Mouse (Mus musculus) forebrain, embryonic 16.5 days (tissue): ENCODE measurements around the gene Nek10. TPM values are rescaled to one million over a fixed set of nuclear protein-coding genes. Genes with fewer than 3 reads are reported as not detected.
"Not testable (repeated sequence)": the region's sequence is repeated elsewhere in the genome, so short reads cannot be mapped to it uniquely, and the experiment has no call there.

Source experiments
- ATAC-seq: fragments of 200-750 bp; cut with Nextera tagmentation; 2 replicates; pipeline ENCODE4 v1.8.0; 2017; ENCODE audit warnings: mild to moderate bottlenecking, moderate library complexity
- H3K27ac ChIP-seq: fragments of 300-500 bp; sonication (generic); 2 replicates; pipeline ENCODE4 v1.5.1; 2014; ENCODE audit warnings: low read length, control low read depth
- H3K27me3 ChIP-seq: fragments of 300-500 bp; sonication (generic); replicated peaks from 2 replicates; pipeline ENCODE4 v1.6.1; 2014; ENCODE audit warnings: low read length; ENCODE audit not compliant: control insufficient read depth, insufficient read depth
- H3K36me3 ChIP-seq: fragments of 300-500 bp; sonication (generic); 2 replicates; pipeline ENCODE4 v1.6.1; 2014; ENCODE audit not compliant: control insufficient read depth, insufficient read depth
- H3K4me1 ChIP-seq: fragments of 300-500 bp; sonication (generic); replicated peaks from 2 replicates; pipeline ENCODE4 v1.6.1; 2014; ENCODE audit warnings: low read length; ENCODE audit not compliant: control insufficient read depth, insufficient read depth
- H3K4me2 ChIP-seq: fragments of 300-500 bp; sonication (generic); 2 replicates; pipeline ENCODE4 v1.6.1; 2014; ENCODE audit warnings: mild to moderate bottlenecking, low read length, control low read depth
- H3K4me3 ChIP-seq: fragments of 300-500 bp; sonication (generic); replicated peaks from 2 replicates; pipeline ENCODE4 v1.5.1; 2014; ENCODE audit warnings: mild to moderate bottlenecking, low read length, control low read depth
- H3K9ac ChIP-seq: fragments of 300-500 bp; sonication (generic); replicated peaks from 2 replicates; pipeline ENCODE4 v1.6.1; 2014; ENCODE audit warnings: low read depth, low read length, control low read depth
- H3K9me3 ChIP-seq: fragments of 300-500 bp; sonication (generic); 2 replicates; pipeline ENCODE4 v1.6.1; 2016; ENCODE audit warnings: low read length; ENCODE audit not compliant: control insufficient read depth
- WGBS: fragments of 180-500 bp; shearing (Covaris S2); extraction: QIAGEN DNeasy Blood & Tissue Kit; methylation state at CpG from one replicate; pipeline ENCODE4 v1.1.7; 2014; 5-methylcytosine and 5-hydroxymethylcytosine counted together
- polyA plus RNA-seq: library from polyadenylated mRNA; unstranded; fragments of >200 nt; fragmentation: Nextera tagmentation; extraction: Ambion mirVana; gene quantifications from 2 replicates; pipeline ENCODE4 v1.2.1, GENCODE M21; 2015

Nek10 gene
- polyA plus RNA-seq = 0.11 TPM in 2 replicates

GRCm38 (mm10) chr14:14803115-14803514 is at the start of gene Nek10:
Gene Nek10 (plus strand): TSS chr14:14803415.
- 0 out of 2 replicates have a peak within 1 kb of the TSS, but pooled peaks have one; percentile 14 for H3K4me2 ChIP-seq
- not testable (repeated sequence) for ATAC-seq, H3K4me1 ChIP-seq, H3K27ac ChIP-seq, H3K9ac ChIP-seq, H3K36me3 ChIP-seq, H3K4me3 ChIP-seq, H3K27me3 ChIP-seq, H3K9me3 ChIP-seq
- no CpG with 5 or more reads among the region's 2 CpGs for WGBS

DNA sequence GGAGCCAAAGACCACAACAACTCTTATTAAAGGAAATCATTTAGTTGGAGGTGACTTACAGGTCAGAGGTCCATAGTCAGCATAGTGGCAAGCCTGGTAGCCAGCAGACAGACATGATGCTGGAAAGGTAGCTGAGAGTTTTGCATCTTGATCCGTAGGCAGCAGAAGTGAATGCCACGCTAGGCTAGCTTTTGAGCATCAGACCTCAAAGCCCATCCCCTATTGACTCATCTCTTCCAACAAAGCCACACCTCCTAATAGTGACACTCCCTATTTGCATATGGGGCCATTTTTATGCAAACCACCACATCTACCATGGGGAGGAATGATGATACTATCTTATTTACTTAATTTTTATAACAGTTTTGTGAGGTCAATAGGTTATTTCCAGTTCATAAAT is 22.0 kb upstream of the Nek10 start:
- H3K9ac ChIP-seq = no peak overlapping the region
- no peak overlapping the region for H3K4me2 ChIP-seq
- WGBS = 93% methylated on average over 2 of the region's 2 CpGs
- no peak for ATAC-seq
- H3K4me1 ChIP-seq = no peaks in the 10 kb centered on the region
- no peaks in the 10 kb centered on the region for H3K9me3 ChIP-seq
- peaks cover 12% of the 10 kb centered on the region for H3K36me3 ChIP-seq
- H3K27ac ChIP-seq = no peak overlapping the region
- H3K4me3 ChIP-seq = no peak overlapping the region
- no peaks in the 10 kb centered on the region for H3K27me3 ChIP-seq

DNA sequence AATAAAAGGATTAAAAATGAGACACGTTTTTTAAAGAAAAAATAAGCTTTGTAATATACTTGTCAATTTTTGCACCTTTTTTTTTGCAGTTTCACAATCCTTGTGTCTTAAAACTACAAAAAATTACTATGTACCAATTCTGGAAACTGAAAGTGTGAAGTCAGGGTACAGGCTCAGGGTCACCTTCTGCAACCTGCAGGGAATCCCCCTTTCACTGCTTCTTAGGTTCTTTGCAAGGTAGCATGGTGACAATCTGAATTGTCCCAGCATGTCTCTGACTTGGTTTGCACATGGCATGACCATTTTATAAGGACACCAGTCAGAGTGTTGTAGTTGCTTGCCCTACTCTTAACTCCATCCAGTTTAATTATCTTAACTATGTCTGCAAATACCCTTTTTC is 19.0 kb upstream of the Nek10 start:
- no peak for ATAC-seq
- Histone ChIP-seq H3K36me3 (peaks cover 14% of the 10 kb centered on the region), H3K9ac (no peak overlapping the region), H3K27ac (no peak overlapping the region), H3K4me1 (no peaks in the 10 kb centered on the region), H3K4me3 (no peak overlapping the region), H3K4me2 (no peak overlapping the region), H3K9me3 (no peaks in the 10 kb centered on the region), H3K27me3 (no peaks in the 10 kb centered on the region)
- 88% methylated on average over 1 of the region's 1 CpGs for WGBS

DNA sequence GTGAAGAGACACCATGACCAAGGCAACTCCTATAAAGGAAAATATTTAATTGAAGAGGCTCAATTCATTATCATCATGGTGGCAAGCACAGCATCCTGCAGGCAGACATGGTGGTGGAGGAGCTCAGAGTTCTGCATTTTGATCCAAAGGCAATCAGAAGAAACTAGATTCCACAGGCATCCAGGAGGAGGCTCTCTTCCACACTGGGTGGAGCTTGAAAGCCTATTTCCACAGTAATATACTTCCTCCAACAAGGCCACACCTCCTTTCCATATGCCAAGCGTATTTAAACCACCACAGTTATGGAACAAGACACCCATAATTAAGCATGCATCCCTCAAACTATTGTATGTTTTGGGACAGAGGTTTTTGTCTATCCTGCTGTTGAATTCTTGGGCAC is 16.2 kb upstream of the Nek10 start:
- 93% methylated on average over 1 of the region's 1 CpGs for WGBS
- no peaks in the 10 kb centered on the region for H3K27me3 ChIP-seq
- H3K36me3 ChIP-seq = peaks cover 22% of the 10 kb centered on the region
- H3K4me2 ChIP-seq = no peak overlapping the region
- H3K9me3 ChIP-seq = no peaks in the 10 kb centered on the region
- no peak for ATAC-seq
- no peaks in the 10 kb centered on the region for H3K4me1 ChIP-seq
- no peak overlapping the region for H3K27ac ChIP-seq
- no peak overlapping the region for H3K4me3 ChIP-seq
- no peak overlapping the region for H3K9ac ChIP-seq

GRCm38 (mm10) chr14:14789840-14790470 is 13.3 kb upstream of the Nek10 start:
- Histone ChIP-seq H3K4me1 (no peaks in the 10 kb centered on the region), H3K9me3 (no peaks in the 10 kb centered on the region), H3K9ac (no peak overlapping the region), H3K4me2 (no peak overlapping the region), H3K27me3 (no peaks in the 10 kb centered on the region), H3K27ac (no peak overlapping the region), H3K4me3 (no peak overlapping the region), H3K36me3 (peaks cover 21% of the 10 kb centered on the region)
- no peak for ATAC-seq
- WGBS = 96% methylated on average over 4 of the region's 4 CpGs

- no peak overlapping the region for H3K4me2 ChIP-seq
- no peak overlapping the region for H3K4me3 ChIP-seq
- ATAC-seq = no peak
- 85% methylated on average over 5 of the region's 5 CpGs for WGBS
- no peaks in the 10 kb centered on the region for H3K4me1 ChIP-seq
- H3K9me3 ChIP-seq = no peaks in the 10 kb centered on the region
- peaks cover 11% of the 10 kb centered on the region for H3K36me3 ChIP-seq
- no peak overlapping the region for H3K27ac ChIP-seq
- no peak overlapping the region for H3K9ac ChIP-seq
- no peaks in the 10 kb centered on the region for H3K27me3 ChIP-seq
Measured at GRCm38 (mm10) chr14:14799861-14800260, 3.4 kb upstream of the Nek10 start.

DNA sequence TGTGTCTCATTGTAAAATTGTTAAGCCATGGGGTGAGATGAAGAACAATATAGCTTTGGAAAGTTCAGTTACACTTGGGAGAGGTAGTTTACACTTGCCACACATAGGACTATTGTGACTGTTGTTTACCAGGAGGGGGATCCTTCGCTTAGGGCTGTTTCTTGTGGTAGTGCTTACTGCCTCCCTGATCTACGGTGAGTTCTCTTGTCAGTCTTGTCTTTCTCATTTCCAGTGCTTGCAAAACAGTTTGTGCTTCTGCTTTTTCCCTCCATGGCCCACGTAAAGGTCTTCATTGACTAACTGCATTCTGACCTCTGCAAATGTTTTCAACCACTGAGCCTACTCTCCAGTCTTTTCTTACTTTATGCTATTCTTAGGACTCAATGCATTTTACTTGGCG is 2.9 kb upstream of the Nek10 start:
- Histone ChIP-seq H3K36me3 (peaks cover 11% of the 10 kb centered on the region), H3K27me3 (no peaks in the 10 kb centered on the region), H3K9me3 (no peaks in the 10 kb centered on the region), H3K4me1 (no peaks in the 10 kb centered on the region), H3K9ac (no peak overlapping the region), H3K4me2 (no peak overlapping the region), H3K27ac (no peak overlapping the region), H3K4me3 (no peak overlapping the region)
- 96% methylated on average over 4 of the region's 4 CpGs for WGBS
- no peak for ATAC-seq

GRCm38 (mm10) chr14:14800810-14801209 is 2.4 kb upstream of the Nek10 start:
- H3K27me3 ChIP-seq = no peaks in the 10 kb centered on the region
- WGBS = 90% methylated on average over 3 of the region's 3 CpGs
- peaks cover 11% of the 10 kb centered on the region for H3K36me3 ChIP-seq
- H3K9ac ChIP-seq = no peak overlapping the region
- peak; percentile 29; the same call in 1 of the 2 replicates for ATAC-seq
- no peaks in the 10 kb centered on the region for H3K4me1 ChIP-seq
- H3K4me2 ChIP-seq = no peak overlapping the region
- H3K4me3 ChIP-seq = no peak overlapping the region
- H3K27ac ChIP-seq = no peak overlapping the region
- H3K9me3 ChIP-seq = no peaks in the 10 kb centered on the region

DNA sequence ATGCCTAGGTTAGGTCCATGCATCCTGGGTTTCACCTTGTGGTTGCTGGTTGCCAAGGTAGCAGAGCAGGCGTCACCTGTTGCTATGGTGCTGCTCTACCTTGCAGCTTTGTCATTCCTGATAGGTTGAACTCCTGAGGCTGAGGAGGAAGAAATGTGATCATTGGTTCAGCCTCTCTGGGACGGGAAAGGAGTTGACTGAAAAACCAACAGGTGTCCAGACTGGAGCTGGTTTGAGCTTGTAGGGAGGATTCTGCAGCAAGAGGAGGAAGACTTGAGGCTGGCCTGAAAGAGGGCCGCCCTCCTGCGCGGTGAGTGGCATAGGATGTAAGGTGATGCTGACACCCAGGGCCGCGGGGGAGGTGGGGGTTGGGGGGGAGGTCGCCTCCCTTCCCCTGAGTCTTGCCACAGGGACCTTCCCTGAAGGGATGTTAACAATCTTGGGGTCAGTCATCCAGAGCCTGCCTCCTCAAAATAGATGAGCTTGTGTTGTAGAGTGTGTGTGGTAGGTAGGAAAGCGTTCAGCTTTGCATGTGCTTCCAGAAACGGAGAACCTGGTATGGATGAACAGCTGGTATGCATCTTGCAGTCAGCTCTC is 804 bp downstream of the Nek10 start:
- H3K4me2 ChIP-seq = 0 out of 2 replicates have a peak overlapping the region, but pooled peaks have one; percentile 14
- 13% methylated on average over 10 of the region's 10 CpGs for WGBS
- H3K9me3 ChIP-seq = no peaks in the 10 kb centered on the region
- H3K9ac ChIP-seq = no peak overlapping the region
- H3K4me1 ChIP-seq = no peaks in the 10 kb centered on the region
- H3K36me3 ChIP-seq = peaks cover 7% of the 10 kb centered on the region; the same call in 1 of the 2 replicates
- ATAC-seq = peak; percentile 79
- H3K4me3 ChIP-seq = no peak overlapping the region
- H3K27me3 ChIP-seq = no peaks in the 10 kb centered on the region
- no peak overlapping the region for H3K27ac ChIP-seq
